Mouse (Mus musculus) adrenal gland, adult 8-10 months (tissue): ENCODE measurements around the gene Odf3l2. TPM values are rescaled to one million over a fixed set of nuclear protein-coding genes. Genes with fewer than 3 reads are reported as not detected.
A peak's percentile ranks its signal among the peaks of the same experiment; 100 is the strongest.

Source experiments
- DNase-seq: peaks from one replicate; pipeline ENCODE4 v3.0.0; 2022
- total RNA-seq, 4 experiments: library from RNA; stranded (reverse); gene quantifications; 2 replicates each; pipeline ENCODE4 v1.2.4; 2022

The Odf3l2 gene
- total RNA-seq, 4 experiments from 2014 or later = not detected

GRCm38 (mm10) chr10:79670071-79670888 is 24.7 kb upstream of the Odf3l2 start:
- DNase-seq = no peak

- DNase-seq = peak; percentile 65
Observed at GRCm38 (mm10) chr10:79669576-79670057, 24.1 kb upstream of the Odf3l2 start.

- DNase-seq = peak; percentile 86
Observed at GRCm38 (mm10) chr10:79668771-79669575, 23.4 kb upstream of the Odf3l2 start, which contains the start of gene Tpgs1. Tpgs1 (plus strand) TSS chr10:79669369.

DNA sequence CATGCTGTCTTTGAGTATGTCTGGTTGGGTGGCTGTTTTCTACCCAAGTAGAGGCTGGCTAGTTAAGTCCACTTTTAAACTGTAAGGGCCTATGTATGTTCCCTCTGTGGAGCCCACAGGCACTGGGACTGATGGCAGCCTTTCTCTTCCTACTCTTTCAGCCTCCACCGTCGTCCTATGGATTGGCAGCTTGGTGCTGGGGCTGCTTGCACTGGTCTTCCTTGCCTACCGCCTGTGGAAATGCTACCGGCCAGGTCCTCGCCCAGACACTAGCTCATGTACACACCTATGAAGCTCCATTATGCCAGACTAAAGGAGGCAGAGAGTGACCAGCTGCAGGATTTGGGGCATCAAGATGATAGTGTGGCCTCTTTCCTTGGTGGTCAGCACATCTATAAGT is 22.5 kb upstream of the Odf3l2 start:
- DNase-seq = no peak

DNA sequence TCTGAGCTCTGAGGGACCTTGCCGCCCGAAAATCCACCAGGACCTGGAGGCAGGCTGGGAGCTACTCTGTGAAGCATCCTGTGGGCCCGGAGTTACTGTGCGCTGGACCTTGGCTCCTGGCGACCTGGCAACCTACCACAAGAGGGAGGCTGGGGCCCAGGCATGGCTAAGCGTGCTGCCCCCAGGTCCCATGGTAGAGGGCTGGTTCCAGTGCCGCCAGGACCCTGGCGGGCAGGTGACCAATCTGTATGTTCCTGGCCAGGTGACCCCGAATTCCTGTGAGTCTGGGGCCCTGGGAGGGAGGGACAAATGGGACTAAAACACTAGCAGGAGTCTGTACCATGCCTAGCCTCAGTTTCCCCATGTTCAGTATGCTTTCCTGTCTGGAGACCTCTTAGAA is 21.0 kb upstream of the Odf3l2 start:
- DNase-seq = no peak

GRCm38 (mm10) chr10:79665051-79665450 is 19.5 kb upstream of the Odf3l2 start:
- DNase-seq = no peak

DNA sequence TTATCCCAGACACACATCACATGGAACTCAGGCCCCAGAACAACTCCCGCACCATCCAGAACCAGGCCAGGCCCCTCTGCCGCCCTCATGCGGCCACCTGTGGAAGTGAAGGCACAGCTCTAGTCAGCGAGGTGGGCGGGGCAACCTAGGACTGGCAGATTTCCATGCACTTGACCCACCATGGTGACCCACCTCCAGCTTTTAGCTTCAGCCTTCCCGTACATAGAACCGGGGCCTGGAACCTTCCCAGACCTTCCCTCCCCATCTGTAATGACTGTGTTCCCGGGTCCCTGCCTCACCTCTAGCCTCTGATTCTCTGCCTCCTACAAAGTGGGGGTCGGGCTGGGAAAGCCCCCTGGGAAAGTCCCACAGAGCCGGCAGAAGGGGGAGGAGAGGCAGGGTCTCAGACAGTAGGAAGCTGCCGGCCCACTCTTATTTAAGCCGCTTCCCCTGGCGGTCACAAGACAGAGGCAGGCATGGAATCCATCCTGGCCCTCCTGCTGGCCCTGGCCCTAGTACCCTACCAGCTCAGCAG is 18.7 kb upstream of the Odf3l2 start, which contains the start of gene Madcam1:
Gene Madcam1 (plus strand): TSS at position 429 of the 535 bp plus-strand sequence.
- no peak for DNase-seq

DNA sequence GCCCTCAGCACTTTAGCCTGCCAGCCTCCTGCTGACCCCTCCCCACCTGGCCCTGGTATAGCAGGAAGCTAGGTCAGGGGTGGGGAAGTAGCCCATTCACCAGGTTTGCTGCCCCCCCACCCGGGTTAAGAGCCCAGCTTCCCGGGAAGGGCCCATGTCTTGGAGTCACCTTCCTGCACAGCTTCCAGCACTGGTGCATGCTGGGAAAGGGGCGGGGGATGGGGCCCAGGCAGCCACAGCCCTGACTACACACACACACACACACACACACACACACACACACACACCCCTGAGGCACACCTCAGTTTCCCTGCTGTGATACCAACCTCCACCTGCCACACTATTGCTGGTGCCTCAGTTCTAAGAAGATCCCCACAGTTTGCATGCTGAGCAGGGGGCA is 16.3 kb upstream of the Odf3l2 start:
- no peak for DNase-seq

- DNase-seq = no peak
Observed at GRCm38 (mm10) chr10:79660298-79660697, 14.8 kb upstream of the Odf3l2 start.

- DNase-seq = no peak
Observed at GRCm38 (mm10) chr10:79658829-79659228, 13.3 kb upstream of the Odf3l2 start.

DNA sequence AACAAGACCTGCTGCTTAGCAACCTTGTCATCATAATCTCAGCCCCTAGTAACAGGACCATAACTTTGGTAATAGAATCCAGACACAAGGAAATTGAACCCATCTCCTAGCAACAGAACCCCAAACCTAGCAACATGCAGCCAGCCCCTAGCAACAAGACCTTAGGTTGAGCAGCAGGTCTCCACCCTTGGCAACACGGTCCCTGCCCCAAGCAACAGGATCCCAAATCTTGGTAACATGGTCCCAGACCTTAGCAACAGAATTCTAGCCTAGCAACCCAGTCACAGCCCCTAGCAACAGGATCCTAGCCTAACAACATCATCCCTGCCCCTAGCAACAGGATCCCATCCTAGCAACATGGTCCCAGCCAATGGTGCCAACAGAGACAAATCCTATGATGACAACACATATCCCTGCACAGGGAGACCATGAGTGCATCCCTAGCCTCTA is 9.4 kb upstream of the Odf3l2 start:
- DNase-seq = no peak

DNA sequence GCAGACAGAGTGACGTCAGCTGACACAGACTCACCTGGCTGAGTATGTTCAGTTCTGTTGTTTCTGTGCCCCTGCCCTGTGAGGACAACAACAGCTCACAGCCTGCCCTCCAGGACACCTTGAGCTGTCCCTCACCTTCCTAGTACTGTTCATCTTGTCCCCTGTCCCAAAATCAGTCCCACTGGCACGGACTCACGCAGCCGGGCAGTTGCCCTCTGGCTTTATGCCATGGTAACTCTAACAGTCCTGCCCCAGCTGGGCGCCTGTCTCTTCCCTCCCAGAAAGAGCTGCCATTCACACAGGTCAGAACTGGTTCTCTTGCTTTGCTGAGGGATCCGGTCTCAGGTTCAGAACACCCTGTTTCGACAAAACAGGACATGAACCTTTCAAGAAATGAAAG is 7.3 kb upstream of the Odf3l2 start:
- DNase-seq = no peak

DNA sequence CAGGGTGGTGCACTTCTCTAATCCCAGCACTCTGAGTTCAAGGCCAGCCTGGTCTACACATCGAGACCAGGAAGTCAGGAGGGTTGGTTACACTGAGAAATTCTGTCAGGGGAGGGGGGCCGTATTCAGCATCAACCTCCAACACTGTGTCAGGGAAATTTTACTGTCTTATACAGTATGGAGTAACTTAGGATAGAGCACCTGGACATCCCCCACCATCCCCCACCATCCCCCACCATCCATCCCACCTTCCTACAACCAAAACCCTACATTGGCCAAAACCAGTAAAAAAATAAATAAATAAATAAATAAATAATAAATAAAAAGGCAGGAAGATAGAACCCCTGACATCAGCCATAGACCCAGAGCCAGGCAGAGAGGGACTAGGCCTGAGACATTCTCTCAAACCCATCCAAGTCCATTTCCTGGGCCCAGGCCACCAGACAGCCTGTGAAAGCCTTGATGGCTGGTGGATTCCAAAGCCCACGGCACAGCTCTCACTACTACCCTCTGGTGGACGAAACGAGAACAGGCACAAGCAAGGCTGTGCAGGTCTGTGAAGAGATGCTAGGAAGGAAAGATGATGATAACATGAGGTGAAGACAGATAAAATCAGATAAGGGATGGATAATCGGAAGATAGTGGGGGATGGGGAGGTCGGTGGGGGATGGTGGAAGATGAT is 3.7 kb upstream of the Odf3l2 start:
- no peak for DNase-seq

- no peak for DNase-seq
Observed at GRCm38 (mm10) chr10:79638486-79639204, 6.9 kb downstream of the Odf3l2 start.

DNA sequence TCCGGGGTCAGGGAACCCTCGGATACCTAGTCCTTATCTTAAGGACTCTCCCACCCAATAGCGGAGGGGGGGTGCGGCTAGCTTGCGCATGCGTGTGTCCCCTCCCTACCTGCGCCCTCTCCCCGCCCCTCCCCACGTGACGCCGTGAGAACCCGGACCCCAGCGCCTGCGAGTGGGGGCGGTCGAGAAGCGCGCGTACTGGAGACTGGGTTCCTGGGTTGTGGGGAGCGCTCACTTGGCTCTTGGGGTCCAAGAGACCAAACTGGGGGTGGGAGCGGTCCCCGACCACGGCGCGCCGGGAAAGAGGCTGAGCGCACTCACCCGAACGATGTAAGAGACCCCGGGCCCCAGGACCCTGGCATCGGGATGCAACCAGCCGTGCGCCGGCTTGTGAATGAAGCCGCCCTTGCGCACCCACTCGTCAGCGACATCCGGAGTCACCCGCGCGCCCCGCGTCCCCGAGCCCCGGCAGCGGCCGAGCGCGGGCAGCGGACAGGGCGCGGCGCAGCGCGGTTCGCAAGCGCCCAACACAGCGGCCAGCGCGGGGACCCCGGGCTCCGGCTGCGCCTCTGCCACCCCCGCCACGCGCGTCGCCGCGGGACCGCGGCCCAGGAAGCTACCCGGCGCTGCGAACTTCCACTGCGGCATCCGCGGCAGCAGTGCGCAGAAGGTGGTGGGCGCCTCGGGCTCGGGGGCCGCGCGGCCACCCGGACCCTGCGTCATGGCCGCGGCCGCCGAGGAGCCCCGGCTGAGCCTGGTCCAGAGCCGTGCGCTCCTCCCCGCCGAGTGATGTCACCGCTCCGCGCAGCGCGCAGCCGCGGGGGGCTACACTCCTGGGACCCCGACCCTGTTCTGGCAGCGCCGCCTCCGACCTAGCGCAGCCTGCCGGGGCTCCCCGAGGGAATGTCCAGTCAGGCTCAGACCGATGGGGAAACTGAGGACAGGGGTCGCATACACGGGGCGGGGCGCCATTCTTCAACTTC is 8.1 kb downstream of the Odf3l2 start, which contains the start of gene Shc2:
Gene Shc2 (minus strand): TSS at position 791 of the 983 bp plus-strand sequence.
- no peak for DNase-seq

DNA sequence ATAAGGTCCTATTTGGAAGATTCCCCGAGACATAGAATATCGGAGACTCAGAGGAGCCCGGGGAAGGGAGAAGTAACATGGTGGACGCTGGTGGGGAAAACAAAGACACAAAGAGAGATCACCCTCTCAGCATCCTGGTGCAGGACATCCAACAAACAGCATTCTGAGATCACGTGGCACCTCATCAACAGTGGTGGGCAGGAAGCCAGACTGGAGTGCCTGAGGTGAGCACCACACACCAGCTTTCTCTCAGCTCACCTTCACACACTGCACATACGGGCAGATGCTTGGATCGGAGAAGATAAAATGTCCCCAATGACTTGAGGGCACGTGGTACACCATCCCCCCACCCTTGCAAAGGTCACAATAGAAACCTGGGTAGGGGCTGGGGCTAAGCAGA is 9.3 kb downstream of the Odf3l2 start:
- DNase-seq = no peak

- DNase-seq = peak; percentile 41
Observed at GRCm38 (mm10) chr10:79633006-79633777, 12.3 kb downstream of the Odf3l2 start.

GRCm38 (mm10) chr10:79631432-79631831 is 14.1 kb downstream of the Odf3l2 start:
- DNase-seq = no peak

GRCm38 (mm10) chr10:79628377-79628776 is 17.2 kb downstream of the Odf3l2 start:
- no peak for DNase-seq
